Mouse (Mus musculus) heart, adult 9 months (tissue): Measurements from ENCODE around the gene Gm38392.

Experiments
- DNase-seq, 2 experiments: peaks; one replicate each; pipeline ENCODE4 v3.0.0; 2022; ENCODE audit warnings: low spot score in 2 of 2

Gm38392 gene

GRCm38 (mm10) chr3:88215553-88216004 lies 71.4 kb downstream of the Gm38392 start:
- DNase-seq, result no peak

GRCm38 (mm10) chr3:88214971-88215552 lies 71.9 kb downstream of the Gm38392 start:
- DNase-seq, result no peak

- DNase-seq, result no peak
Observed at GRCm38 (mm10) chr3:88214197-88214938, 72.6 kb downstream of the Gm38392 start.

- DNase-seq, result no peak
Observed at GRCm38 (mm10) chr3:88213019-88213418, 74.0 kb downstream of the Gm38392 start.

GRCm38 (mm10) chr3:88212356-88212755 lies 74.7 kb downstream of the Gm38392 start:
- DNase-seq, result no peak

- no peak for DNase-seq
Observed at GRCm38 (mm10) chr3:88210918-88211317, 76.1 kb downstream of the Gm38392 start.

- no peak for DNase-seq
Observed at GRCm38 (mm10) chr3:88210121-88210520, 76.9 kb downstream of the Gm38392 start.

GRCm38 (mm10) chr3:88209306-88209705 lies 77.7 kb downstream of the Gm38392 start:
- DNase-seq, result no peak

GRCm38 (mm10) chr3:88208226-88208720 lies 78.7 kb downstream of the Gm38392 start:
- no peak for DNase-seq

GRCm38 (mm10) chr3:88207451-88208100 lies 79.4 kb downstream of the Gm38392 start:
- no peak for DNase-seq

GRCm38 (mm10) chr3:88206901-88207371 lies 80.1 kb downstream of the Gm38392 start:
- DNase-seq, result no peak

- no peak for DNase-seq
Observed at GRCm38 (mm10) chr3:88206500-88206899, 80.5 kb downstream of the Gm38392 start.

GRCm38 (mm10) chr3:88205563-88206491 lies 81.2 kb downstream of the Gm38392 start:
- no peak for DNase-seq

- DNase-seq, result no peak
Observed at GRCm38 (mm10) chr3:88205176-88205562, 81.8 kb downstream of the Gm38392 start.

GRCm38 (mm10) chr3:88204751-88205150 lies 82.3 kb downstream of the Gm38392 start:
- no peak for DNase-seq

- DNase-seq, result no peak
Observed at GRCm38 (mm10) chr3:88203999-88204700, 82.9 kb downstream of the Gm38392 start.

GRCm38 (mm10) chr3:88203456-88203855 lies 83.6 kb downstream of the Gm38392 start:
- no peak for DNase-seq

- DNase-seq, result no peak
Observed at GRCm38 (mm10) chr3:88202986-88203385, 84.0 kb downstream of the Gm38392 start.

GRCm38 (mm10) chr3:88201640-88202039 lies 85.4 kb downstream of the Gm38392 start:
- no peak for DNase-seq

- DNase-seq, result no peak
Observed at GRCm38 (mm10) chr3:88200972-88201330, 86.1 kb downstream of the Gm38392 start.
